Mouse (Mus musculus) G1E (cell line): Measurements from ENCODE around the gene Wt1.

Experiments
- CTCF ChIP-seq: IDR thresholded peaks from 2 replicates; pipeline ENCODE4 v1.5.1; 2012; ENCODE audit warnings: low read depth, low read length, inconsistent platforms, mixed read lengths
- GATA1 ChIP-seq: IDR thresholded peaks from 2 replicates; pipeline ENCODE4 v1.6.1; 2012; ENCODE audit warnings: borderline replicate concordance, low read length, inconsistent platforms, mixed read lengths
- POLR2AphosphoS5 ChIP-seq: IDR thresholded peaks from 2 replicates; pipeline ENCODE4 v1.6.1; 2012; ENCODE audit warnings: low read depth, low read length, inconsistent platforms; ENCODE audit not compliant: insufficient replicate concordance
- TAL1 ChIP-seq: conservative IDR thresholded peaks from 2 replicates; pipeline ENCODE4 v1.6.1; 2012; ENCODE audit warnings: low read depth, low read length, inconsistent platforms, mixed read lengths

DNA sequence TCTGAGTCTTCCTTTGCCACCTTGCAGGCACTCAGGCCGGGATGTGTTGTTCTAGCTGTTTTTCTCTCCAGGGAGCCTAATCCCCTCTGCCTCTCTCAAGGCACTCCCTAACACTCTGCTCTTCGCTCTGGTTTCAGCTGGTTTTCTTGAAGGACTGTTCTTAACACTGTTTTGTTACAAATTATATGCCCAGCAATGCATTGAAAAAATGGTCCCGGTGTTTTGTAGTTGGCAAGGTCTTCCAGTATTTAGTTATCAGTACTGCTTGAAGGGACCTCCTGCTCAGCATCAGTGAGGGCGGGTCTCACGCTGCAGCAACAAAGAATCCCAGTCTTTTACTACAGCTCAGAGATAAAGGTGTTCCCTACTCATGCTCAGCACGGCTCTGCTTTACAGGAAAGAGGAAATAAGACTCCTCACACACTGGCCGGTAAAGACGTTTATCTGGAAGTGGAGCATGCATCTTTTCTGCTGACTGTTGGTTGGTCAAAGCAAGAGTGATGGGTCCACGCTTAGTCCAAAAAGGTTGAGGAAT, 44.0 kb upstream of the Wt1 start:
- TF ChIP-seq CTCF (no peak), TAL1 (no peak), GATA1 (no peak), POLR2AphosphoS5 (no peak)
